Mouse (Mus musculus): ENCODE measurements around the gene Fgfbp1. TPM values are rescaled to one million over a fixed set of nuclear protein-coding genes. Genes with fewer than 3 reads are reported as not detected.

The Fgfbp1 gene
- total RNA-seq, 2 experiments from 2014 or later: 0.31 to 1.2 TPM

Other genes starting within 250 kb of the Fgfbp1 start
- 1 to 10 TPM in 1 of 2 experiments, under 1 TPM in 1; 0.71 to 2.1 TPM for gene Bst1, start 162.9 kb downstream of the Fgfbp1 start, total RNA-seq (2021)
- gene Fbxl5, start 160.1 kb downstream of the Fgfbp1 start, total RNA-seq (2021): 10 to 100 TPM; 35.7 to 37.8 TPM
- 1 to 10 TPM; 9.3 to 9.6 TPM for gene Cd38, start 113.2 kb downstream of the Fgfbp1 start, total RNA-seq (2021)
- 10 to 100 TPM in 1 of 2 experiments, 1 to 10 TPM in 1; 8.8 to 11.2 TPM for gene Gm7879, start 68.6 kb downstream of the Fgfbp1 start, total RNA-seq (2021)
- gene Prom1, start 120.3 kb upstream of the Fgfbp1 start, total RNA-seq (2021): 1 to 10 TPM; 3.8 to 4.3 TPM
- 10 to 100 TPM; 28.7 to 35.1 TPM for gene Tapt1, start 244.8 kb upstream of the Fgfbp1 start, total RNA-seq (2021)